Mouse (Mus musculus): ENCODE data around the gene Tmem50a. TPM values are rescaled to one million over a fixed set of nuclear protein-coding genes. Genes with fewer than 3 reads are reported as not detected.
"Not testable (repeated sequence)": the region's sequence is repeated elsewhere in the genome, so short reads cannot be mapped to it uniquely, and the experiment has no call there.

The Tmem50a gene
- polyA plus RNA-seq, 1 experiment from 2014 or later, result 183 TPM

DNA sequence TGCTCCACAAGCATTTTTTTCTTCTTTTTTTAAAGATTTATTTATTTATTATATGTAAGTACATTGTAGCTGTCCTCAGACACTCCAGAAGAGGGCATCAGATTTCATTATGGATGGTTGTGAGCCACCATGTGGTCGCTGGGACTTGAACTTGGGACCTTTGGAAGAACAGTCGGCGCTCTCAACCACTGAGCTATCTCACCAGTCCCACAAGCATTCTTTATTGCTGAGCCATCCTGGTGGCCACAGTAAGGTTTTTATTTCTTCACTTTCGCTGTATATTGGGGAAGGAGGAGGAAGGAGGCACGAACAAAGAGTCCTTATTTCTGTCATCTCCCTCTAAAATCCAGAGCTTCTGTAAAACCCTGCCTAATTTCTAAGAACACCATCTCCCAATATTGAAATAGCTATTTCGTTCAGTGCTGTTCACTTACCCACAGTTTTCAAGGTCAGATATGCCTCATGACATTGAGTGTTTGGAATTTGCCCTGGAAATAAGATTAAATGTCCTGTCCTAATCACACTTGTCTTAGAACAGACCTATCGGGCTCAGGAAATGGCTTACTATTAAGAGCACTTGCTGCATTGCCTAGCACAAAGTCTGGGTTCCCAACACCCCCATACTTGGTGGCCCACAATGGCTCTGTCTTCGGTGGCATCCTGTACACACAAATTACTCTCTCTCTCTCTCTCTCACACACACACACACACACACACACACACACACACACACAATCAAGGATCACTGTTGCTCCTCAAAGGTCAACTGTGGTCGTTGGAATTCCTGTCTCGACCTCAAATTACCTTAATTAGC lies 7.5 kb upstream of the Tmem50a start:
- no peaks in the 10 kb centered on the region for H3K9me3 ChIP-seq
- peak overlapping the region; percentile 69 for H3K9ac ChIP-seq
- H3K27ac ChIP-seq, result peak overlapping the region; percentile 21; the same call in 1 of the 2 replicates
- no peaks in the 10 kb centered on the region for H3K27me3 ChIP-seq (replicated peaks)
- ATAC-seq (ENCODE audit: low FRiP score, low read depth), result 0 out of 2 replicates have a peak, but pooled peaks have one; percentile 3
- H3K36me3 ChIP-seq, result peaks cover 21% of the 10 kb centered on the region
- peaks cover 18% of the 10 kb centered on the region for H3K4me1 ChIP-seq
- WGBS, result 68% methylated on average over 10 of the region's 10 CpGs
- H3K4me3 ChIP-seq, result peak overlapping the region; percentile 99
- H3K4me2 ChIP-seq (replicated peaks), result peak overlapping the region; percentile 92

GRCm38 (mm10) chr4:134921703-134922102 lies 6.9 kb upstream of the Tmem50a start:
- Histone ChIP-seq H3K9ac (no peak overlapping the region), H3K27me3 (replicated peaks) (no peaks in the 10 kb centered on the region), H3K36me3 (peaks cover 17% of the 10 kb centered on the region), H3K9me3 (no peaks in the 10 kb centered on the region), H3K4me2 (replicated peaks) (no peak overlapping the region), H3K4me3 (no peak overlapping the region), H3K27ac (no peak overlapping the region), H3K4me1 (peaks cover 18% of the 10 kb centered on the region)
- 91% methylated on average over 4 of the region's 4 CpGs for WGBS
- ATAC-seq (ENCODE audit: low FRiP score, low read depth), result no peak

- no peak overlapping the region for H3K4me3 ChIP-seq
- H3K4me1 ChIP-seq, result peaks cover 11% of the 10 kb centered on the region
- ATAC-seq (ENCODE audit: low FRiP score, low read depth), result no peak
- H3K9ac ChIP-seq, result no peak overlapping the region
- no peak overlapping the region for H3K27ac ChIP-seq
- no peak overlapping the region for H3K4me2 ChIP-seq (replicated peaks)
- no peaks in the 10 kb centered on the region for H3K27me3 ChIP-seq (replicated peaks)
- H3K9me3 ChIP-seq, result no peaks in the 10 kb centered on the region
- H3K36me3 ChIP-seq, result peaks cover 6% of the 10 kb centered on the region
- 93% methylated on average over 6 of the region's 6 CpGs for WGBS
Observed at GRCm38 (mm10) chr4:134920631-134921030, 5.8 kb upstream of the Tmem50a start.

- Histone ChIP-seq H3K27me3 (replicated peaks) (no peaks in the 10 kb centered on the region), H3K4me3 (no peak overlapping the region), H3K4me2 (replicated peaks) (no peak overlapping the region), H3K4me1 (peaks cover 8% of the 10 kb centered on the region), H3K9ac (no peak overlapping the region), H3K36me3 (no peaks in the 10 kb centered on the region), H3K27ac (no peak overlapping the region), H3K9me3 (no peaks in the 10 kb centered on the region)
- 39% methylated on average over 12 of the region's 12 CpGs for WGBS
- ATAC-seq (ENCODE audit: low FRiP score, low read depth), result no peak
Observed at GRCm38 (mm10) chr4:134919733-134920540, 5.1 kb upstream of the Tmem50a start.

- 82% methylated on average over 7 of the region's 7 CpGs for WGBS
- Histone ChIP-seq H3K9me3 (no peaks in the 10 kb centered on the region), H3K27me3 (replicated peaks) (no peaks in the 10 kb centered on the region), H3K4me3 (no peak overlapping the region), H3K27ac (no peak overlapping the region), H3K4me2 (replicated peaks) (no peak overlapping the region), H3K9ac (no peak overlapping the region), H3K4me1 (peaks cover 11% of the 10 kb centered on the region), H3K36me3 (no peaks in the 10 kb centered on the region)
- no peak for ATAC-seq (ENCODE audit: low FRiP score, low read depth)
Observed at GRCm38 (mm10) chr4:134918381-134918780, 3.6 kb upstream of the Tmem50a start.

DNA sequence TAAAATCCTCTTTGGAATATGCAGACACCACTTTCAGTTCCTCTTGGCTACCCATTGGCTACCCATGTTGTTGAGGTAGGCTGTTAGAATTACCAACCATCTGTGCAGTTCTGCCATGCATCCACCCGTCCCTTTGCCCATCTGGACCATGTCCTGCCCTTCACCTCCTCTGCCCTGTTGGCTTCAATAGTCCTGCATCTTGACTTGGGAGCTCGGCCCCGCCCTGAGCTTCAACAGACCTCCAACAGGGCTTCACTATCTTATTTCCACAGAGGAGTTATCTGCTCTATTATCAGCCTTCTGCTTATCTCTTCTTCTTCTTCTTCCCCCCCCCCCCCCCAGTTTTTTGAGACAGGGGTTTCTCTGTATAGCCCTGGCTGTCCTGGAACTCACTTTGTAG lies 2.4 kb upstream of the Tmem50a start:
- Histone ChIP-seq H3K9ac (no peak overlapping the region), H3K9me3 (no peaks in the 10 kb centered on the region), H3K4me3 (no peak overlapping the region), H3K27ac (no peak overlapping the region), H3K4me1 (peaks cover 6% of the 10 kb centered on the region), H3K36me3 (peaks cover 4% of the 10 kb centered on the region; the same call in 1 of the 2 replicates), H3K27me3 (replicated peaks) (no peaks in the 10 kb centered on the region), H3K4me2 (replicated peaks) (no peak overlapping the region)
- ATAC-seq (ENCODE audit: low FRiP score, low read depth), result no peak
- WGBS, result 80% methylated on average over 3 of the region's 3 CpGs

DNA sequence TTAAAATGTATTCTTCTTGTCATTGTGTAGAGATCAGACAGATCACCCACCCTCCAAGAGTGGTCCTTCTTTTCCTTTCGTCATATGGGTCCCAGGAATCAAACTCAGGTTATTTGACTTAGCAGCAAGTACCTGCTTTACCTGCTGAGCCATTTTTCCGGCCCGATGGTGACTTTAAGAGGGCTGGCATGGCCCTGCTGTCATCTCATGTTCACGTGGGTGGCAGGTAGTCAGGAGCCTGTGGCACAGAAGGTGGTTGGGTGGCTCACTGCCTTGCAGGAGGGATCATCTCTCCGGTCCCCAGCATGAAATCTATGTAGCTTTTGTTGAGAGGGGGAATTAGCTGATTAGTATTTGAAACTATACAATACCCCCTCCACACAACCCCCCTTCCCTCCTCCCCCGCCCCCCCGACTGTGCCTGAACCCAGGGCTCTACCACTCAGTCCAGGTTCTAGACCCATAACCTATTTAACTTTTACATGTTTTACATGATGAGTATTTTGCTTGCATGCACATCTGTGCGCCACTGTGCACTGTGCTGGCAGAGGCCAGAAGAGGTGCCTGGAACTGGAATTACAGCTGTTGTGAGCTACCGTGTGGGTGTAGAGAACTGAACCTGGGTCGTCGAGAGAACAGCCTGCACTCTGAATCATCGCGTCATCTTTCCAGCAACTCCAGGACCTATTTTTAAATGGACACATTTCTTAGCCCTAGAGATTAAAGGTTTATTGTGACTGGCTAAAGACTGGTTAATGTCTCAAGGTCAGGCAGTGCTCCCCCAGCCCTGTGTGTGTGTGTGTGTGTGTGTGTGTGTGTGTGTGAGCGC lies 613 bp upstream of the Tmem50a start:
- Histone ChIP-seq H3K27me3 (replicated peaks) (no peaks in the 10 kb centered on the region), H3K4me3 (peak overlapping the region; percentile 87), H3K36me3 (peaks cover 12% of the 10 kb centered on the region), H3K4me2 (replicated peaks) (peak overlapping the region; percentile 74), H3K27ac (no peak overlapping the region), H3K4me1 (peaks cover 6% of the 10 kb centered on the region), H3K9ac (peak overlapping the region; percentile 92; the same call in 1 of the 2 replicates), H3K9me3 (peaks cover 4% of the 10 kb centered on the region; the same call in 1 of the 2 replicates)
- 62% methylated on average over 14 of the region's 14 CpGs for WGBS
- peak; percentile 31; the same call in 1 of the 2 replicates for ATAC-seq (ENCODE audit: low FRiP score, low read depth)

DNA sequence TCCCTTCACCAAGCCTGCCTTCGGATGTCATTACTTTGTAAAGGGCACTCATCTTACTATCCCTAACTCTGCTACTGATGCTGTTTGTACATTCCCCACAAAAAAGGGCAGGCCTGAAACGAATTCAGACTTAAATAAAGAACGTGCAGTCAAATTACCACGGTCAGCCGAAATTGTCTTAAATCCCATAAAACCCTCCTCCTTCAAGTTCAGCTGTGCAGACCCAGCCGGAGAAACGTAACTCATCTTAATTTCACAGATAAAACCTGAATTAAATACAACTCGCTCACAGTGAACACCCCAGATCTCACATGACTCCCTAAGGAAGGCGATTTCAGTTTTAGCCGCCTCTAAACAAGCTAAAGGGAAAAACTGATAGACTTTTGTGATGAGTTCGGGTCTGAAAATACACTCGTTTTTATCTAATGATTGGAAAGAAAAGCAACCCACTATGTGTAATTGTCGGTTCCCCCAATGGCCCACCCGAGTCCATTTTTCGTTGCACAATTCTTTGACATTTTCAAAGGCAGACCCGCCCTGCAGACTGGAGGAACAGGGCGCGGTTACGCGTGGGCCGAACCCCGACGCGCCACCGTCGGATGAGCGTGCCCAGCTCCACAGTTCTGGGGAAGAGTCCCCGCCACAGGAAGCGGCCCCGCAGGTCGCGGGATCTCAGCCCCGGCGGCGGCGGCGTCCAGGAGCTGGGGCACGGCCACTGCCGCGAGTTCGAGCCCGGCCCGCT lies 531 bp downstream of the Tmem50a start:
- peak; percentile 42; the same call in 1 of the 2 replicates for ATAC-seq (ENCODE audit: low FRiP score, low read depth)

DNA sequence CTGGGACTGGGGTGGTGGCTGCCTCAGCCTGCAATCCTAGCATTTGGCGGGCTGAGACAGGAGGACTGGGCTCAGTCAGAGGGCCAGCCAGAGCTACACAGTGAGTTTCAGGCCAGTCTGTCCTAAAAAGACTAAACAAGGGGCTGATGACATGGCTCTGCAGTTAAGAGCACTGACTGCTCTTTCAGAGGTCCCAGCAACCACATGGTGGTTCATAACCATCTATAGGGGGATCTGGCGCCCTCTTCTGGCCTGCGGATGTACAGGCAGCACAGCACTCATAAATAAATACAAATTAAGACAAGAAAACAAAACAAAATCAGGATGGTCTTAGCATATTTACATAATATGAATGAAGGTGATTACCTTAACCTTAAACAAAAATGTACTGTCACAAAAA lies 1.4 kb downstream of the Tmem50a start:
- WGBS, result 31% methylated on average over 3 of the region's 3 CpGs
- H3K27ac ChIP-seq, result no peak overlapping the region
- peaks cover 6% of the 10 kb centered on the region for H3K4me1 ChIP-seq
- H3K9ac ChIP-seq, result no peak overlapping the region
- H3K4me3 ChIP-seq, result 0 out of 2 replicates have a peak overlapping the region, but pooled peaks have one; percentile 87
- H3K9me3 ChIP-seq, result peaks cover 4% of the 10 kb centered on the region; the same call in 1 of the 2 replicates
- no peaks in the 10 kb centered on the region for H3K27me3 ChIP-seq (replicated peaks)
- H3K4me2 ChIP-seq (replicated peaks), result peak overlapping the region; percentile 74
- peaks cover 26% of the 10 kb centered on the region for H3K36me3 ChIP-seq
- ATAC-seq (ENCODE audit: low FRiP score, low read depth), result no peak

More for the DNA sequence above, 531 bp downstream of the Tmem50a start:
- peaks cover 6% of the 10 kb centered on the region for H3K4me1 ChIP-seq
- WGBS, result 1% methylated on average over 43 of the region's 43 CpGs
- H3K9ac ChIP-seq, result peak overlapping the region; percentile 92
- peak overlapping the region; percentile 87 for H3K4me3 ChIP-seq
- H3K4me2 ChIP-seq (replicated peaks), result peak overlapping the region; percentile 74
- peaks cover 4% of the 10 kb centered on the region; the same call in 1 of the 2 replicates for H3K9me3 ChIP-seq
- H3K27ac ChIP-seq, result peak overlapping the region; percentile 74
- H3K36me3 ChIP-seq, result peaks cover 18% of the 10 kb centered on the region
- no peaks in the 10 kb centered on the region for H3K27me3 ChIP-seq (replicated peaks)

- H3K4me2 ChIP-seq (replicated peaks); H3K4me3 ChIP-seq; H3K4me1 ChIP-seq; H3K27me3 ChIP-seq (replicated peaks); H3K9ac ChIP-seq; H3K9me3 ChIP-seq; H3K27ac ChIP-seq; ATAC-seq (ENCODE audit: low FRiP score, low read depth): not testable (repeated sequence)
- H3K36me3 ChIP-seq, result peaks cover 46% of the 10 kb centered on the region
- 97% methylated on average over 7 of the region's 8 CpGs for WGBS
Observed at GRCm38 (mm10) chr4:134911406-134911805, 3.4 kb downstream of the Tmem50a start.

GRCm38 (mm10) chr4:134903046-134903445 lies 11.8 kb downstream of the Tmem50a start:
- ATAC-seq (ENCODE audit: low FRiP score, low read depth), result no peak
- WGBS, result 72% methylated on average over 7 of the region's 7 CpGs
- no peak overlapping the region for H3K4me2 ChIP-seq (replicated peaks)
- H3K4me1 ChIP-seq, result no peaks in the 10 kb centered on the region
- no peak overlapping the region for H3K27ac ChIP-seq
- H3K36me3 ChIP-seq, result peaks cover 98% of the 10 kb centered on the region
- H3K4me3 ChIP-seq, result no peak overlapping the region
- no peak overlapping the region for H3K9ac ChIP-seq
- H3K9me3 ChIP-seq, result no peaks in the 10 kb centered on the region
- no peaks in the 10 kb centered on the region for H3K27me3 ChIP-seq (replicated peaks)

Measured in neural tube, embryonic 12.5 days (tissue).